Mouse (Mus musculus): Measurements from ENCODE around the gene 5730596B20Rik. TPM values are rescaled to one million over a fixed set of nuclear protein-coding genes. Genes with fewer than 3 reads are reported as not detected.
A peak's percentile ranks its signal among the peaks of the same experiment; 100 is the strongest.

The 5730596B20Rik gene
- polyA plus RNA-seq, 1 experiment, result not detected

DNA sequence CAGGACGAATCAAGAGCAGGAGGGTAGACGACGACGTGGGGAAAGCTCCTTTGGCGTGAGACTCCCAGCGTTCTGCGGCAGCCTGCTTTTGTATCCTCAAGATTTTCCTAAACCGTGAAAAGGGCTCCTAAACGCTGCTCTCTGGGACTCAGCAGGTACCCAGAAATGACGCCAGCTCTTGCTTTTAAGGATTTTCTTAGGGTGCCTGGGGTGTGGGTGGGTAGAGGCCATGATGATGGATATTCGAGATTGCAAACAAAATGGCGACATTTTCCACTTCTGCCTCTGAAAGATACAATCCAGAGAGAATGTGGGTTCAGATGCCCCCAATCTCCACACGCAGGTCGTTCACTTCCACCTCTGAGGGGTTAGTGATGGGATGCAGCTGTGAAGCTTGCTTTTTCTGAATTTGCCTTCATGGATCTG lies 9.5 kb upstream of the 5730596B20Rik start:
- peaks cover 10% of the 10 kb centered on the region for H3K4me1 ChIP-seq (ENCODE audit: control insufficient read depth, insufficient read depth, low read length)
- peak overlapping the region; percentile 79 for H3K27ac ChIP-seq (ENCODE audit: insufficient read depth, low read length)
- TF ChIP-seq POLR2A (IDR thresholded peaks at IDR 0.05; ENCODE audit: low read depth, low read length) (no peak), CTCF (IDR thresholded peaks at IDR 0.05; ENCODE audit: borderline replicate concordance, insufficient read depth, low read length) (no peak)
- H3K4me3 ChIP-seq (ENCODE audit: insufficient read depth, low read length), result peak overlapping the region; percentile 19; the same call in 1 of the 2 replicates

DNA sequence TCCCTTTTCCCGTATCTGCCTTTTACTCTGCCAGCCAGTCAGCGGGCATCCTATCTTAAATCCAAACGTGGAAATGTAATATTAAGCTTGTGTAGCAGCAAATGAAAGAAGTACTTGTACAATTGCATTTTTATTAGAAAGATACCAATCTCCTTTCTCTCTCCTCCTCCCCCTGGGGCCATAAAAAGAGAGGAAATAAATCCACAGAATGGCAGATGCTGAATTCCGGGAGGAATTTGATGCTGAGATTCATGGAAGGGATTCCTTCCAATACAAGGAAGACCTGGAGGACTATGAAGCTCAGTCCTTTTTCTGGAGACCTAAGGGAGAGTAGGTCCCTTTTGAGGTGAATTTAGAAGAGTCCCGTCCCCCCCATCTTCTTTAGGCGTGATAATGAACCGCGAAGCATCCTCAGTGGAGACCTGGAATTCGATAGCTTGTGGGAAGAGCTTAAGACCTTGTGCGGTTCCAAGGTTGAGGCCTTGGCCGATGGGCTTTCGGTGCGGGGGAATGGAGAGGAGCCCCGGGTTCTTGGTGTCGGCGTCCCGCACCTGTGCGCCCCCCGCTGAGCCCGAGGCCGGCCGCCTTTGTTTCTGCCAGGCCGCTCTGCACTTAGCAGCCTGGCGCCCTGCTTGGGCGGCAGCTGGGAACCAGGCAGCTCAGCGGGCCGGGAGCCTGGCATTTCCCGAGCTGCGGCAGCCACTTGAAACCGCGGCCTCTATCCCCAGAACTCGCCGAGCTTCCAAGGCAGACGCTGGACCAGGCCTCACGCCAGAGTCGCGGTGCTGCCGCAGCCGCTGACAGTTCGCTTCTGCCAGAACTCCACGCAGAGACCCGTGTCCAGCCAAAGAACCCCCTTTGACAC lies 8.9 kb upstream of the 5730596B20Rik start:
- Histone ChIP-seq H3K4me1 (ENCODE audit: control insufficient read depth, insufficient read depth, low read length) (peaks cover 8% of the 10 kb centered on the region), H3K27ac (ENCODE audit: insufficient read depth, low read length) (peak overlapping the region; percentile 79), H3K4me3 (ENCODE audit: insufficient read depth, low read length) (peak overlapping the region; percentile 19; the same call in 1 of the 2 replicates)
- no peak for TF ChIP-seq CTCF (IDR thresholded peaks at IDR 0.05; ENCODE audit: borderline replicate concordance, insufficient read depth, low read length)
- TF ChIP-seq POLR2A (IDR thresholded peaks at IDR 0.05; ENCODE audit: low read depth, low read length), result no peak

DNA sequence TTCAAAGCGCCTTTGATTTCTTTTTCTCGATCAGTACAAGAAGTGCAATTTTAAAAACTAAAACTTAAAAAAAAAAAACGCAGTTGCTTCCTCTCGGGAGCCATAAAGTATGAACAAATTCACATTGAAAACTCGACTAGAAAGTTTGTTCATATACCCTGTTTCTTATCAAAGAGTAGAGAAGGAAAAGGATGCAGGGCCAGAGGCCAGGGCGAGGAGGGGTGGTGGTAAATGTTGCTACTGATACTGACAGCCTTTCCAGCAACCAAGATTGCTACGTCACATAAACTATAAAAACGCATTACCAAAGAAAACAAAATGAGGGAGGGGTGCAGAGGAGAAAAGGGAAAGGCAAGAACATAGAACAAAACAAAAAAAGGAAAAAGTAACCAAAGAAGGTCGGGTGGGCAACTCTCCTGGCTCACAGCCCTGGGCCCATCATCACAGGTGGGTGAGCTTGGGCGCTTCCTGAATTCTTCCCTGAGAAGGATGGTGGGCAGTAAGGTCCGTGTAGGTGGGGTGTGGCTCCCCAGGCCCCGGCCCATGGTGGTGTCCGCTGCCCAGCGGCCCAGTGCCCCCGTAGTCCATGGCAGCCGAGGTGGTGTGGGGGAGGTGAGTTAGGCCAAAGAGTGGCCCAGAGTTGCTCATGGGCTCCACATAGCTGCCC lies 7.7 kb upstream of the 5730596B20Rik start:
- H3K4me3 ChIP-seq (ENCODE audit: insufficient read depth, low read length), result no peak overlapping the region
- peaks cover 8% of the 10 kb centered on the region for H3K4me1 ChIP-seq (ENCODE audit: control insufficient read depth, insufficient read depth, low read length)
- H3K27ac ChIP-seq (ENCODE audit: insufficient read depth, low read length), result peak overlapping the region; percentile 66; the same call in 1 of the 2 replicates
- TF ChIP-seq POLR2A (IDR thresholded peaks at IDR 0.05; ENCODE audit: low read depth, low read length) (no peak), CTCF (IDR thresholded peaks at IDR 0.05; ENCODE audit: borderline replicate concordance, insufficient read depth, low read length) (no peak)

DNA sequence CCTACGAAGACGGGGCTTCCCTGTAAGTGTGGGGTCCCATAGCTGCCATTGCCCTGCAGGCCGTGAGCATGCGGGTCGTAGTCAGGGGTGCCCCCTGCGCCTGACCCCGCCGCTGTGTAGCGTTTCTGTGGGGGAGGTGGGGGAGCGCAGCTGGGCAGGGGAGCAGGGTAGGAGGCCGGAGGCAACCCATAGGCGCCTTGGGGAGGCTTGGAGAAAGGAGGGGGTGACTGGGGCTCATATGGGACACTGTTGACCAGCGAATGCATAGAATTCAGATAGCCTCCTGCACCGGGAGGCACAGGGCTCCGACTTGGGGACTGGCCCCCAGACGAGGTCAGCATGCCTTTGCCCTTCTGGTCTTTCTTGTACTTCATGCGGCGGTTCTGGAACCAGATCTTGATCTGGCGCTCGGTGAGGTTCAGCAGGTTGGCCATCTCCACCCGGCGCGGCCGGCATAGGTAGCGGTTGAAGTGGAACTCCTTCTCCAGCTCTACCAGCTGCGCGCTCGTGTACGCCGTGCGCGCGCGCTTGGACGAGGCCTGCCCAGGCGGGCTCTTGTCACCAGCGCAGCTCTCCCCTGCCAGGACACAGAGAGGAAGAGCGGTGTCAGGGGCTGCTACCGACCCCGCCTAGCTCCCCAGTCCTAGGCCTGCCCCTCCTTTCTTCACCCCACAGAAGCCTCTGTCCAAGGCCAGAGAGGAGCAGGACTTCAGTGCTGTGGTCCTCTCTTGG lies 7.0 kb upstream of the 5730596B20Rik start:
- peak overlapping the region; percentile 66 for H3K27ac ChIP-seq (ENCODE audit: insufficient read depth, low read length)
- H3K4me3 ChIP-seq (ENCODE audit: insufficient read depth, low read length), result no peak overlapping the region
- H3K4me1 ChIP-seq (ENCODE audit: control insufficient read depth, insufficient read depth, low read length), result peaks cover 8% of the 10 kb centered on the region
- TF ChIP-seq POLR2A (IDR thresholded peaks at IDR 0.05; ENCODE audit: low read depth, low read length) (no peak), CTCF (IDR thresholded peaks at IDR 0.05; ENCODE audit: borderline replicate concordance, insufficient read depth, low read length) (no peak)

DNA sequence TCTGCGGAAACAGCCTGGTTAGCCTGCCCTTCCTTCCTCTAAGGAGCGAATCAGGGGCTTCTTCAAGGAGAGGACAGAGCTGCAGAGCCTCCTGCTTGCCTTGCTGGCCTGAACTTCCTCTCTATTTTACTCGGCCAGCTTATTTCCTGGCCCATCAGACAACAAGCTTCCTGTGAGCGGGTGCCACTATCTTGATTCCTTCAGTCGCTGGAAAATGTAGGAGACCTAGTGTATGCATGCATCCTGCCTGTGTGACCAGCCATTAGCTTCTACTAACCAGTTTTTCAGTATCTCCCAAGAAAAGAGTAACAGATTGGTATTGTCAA lies 6.4 kb upstream of the 5730596B20Rik start:
- H3K27ac ChIP-seq (ENCODE audit: insufficient read depth, low read length), result peak overlapping the region; percentile 66
- no peak for TF ChIP-seq CTCF (IDR thresholded peaks at IDR 0.05; ENCODE audit: borderline replicate concordance, insufficient read depth, low read length)
- no peak for TF ChIP-seq POLR2A (IDR thresholded peaks at IDR 0.05; ENCODE audit: low read depth, low read length)
- H3K4me1 ChIP-seq (ENCODE audit: control insufficient read depth, insufficient read depth, low read length), result peaks cover 8% of the 10 kb centered on the region
- no peak overlapping the region for H3K4me3 ChIP-seq (ENCODE audit: insufficient read depth, low read length)

DNA sequence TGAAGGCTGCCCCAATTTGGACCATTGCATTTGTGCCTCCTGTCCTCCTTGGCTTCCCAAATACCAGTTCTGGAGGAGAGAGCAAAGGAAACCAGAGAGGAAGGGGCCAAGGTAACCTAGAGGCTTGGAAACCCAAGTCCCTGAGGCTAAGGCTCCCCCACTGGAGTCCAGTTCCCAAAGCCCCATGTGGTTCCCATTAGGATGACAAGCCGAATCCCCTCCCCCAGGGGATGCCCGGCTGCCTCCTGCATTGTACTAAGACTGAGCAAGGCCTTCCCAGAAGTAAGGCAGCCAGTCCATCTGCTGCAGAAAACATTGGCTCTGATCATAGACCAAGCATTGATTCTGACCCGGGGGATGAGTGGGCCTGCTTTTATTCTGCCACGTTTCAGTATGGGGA lies 6.0 kb upstream of the 5730596B20Rik start:
- no peak overlapping the region for H3K4me3 ChIP-seq (ENCODE audit: insufficient read depth, low read length)
- peaks cover 8% of the 10 kb centered on the region for H3K4me1 ChIP-seq (ENCODE audit: control insufficient read depth, insufficient read depth, low read length)
- peak overlapping the region; percentile 66 for H3K27ac ChIP-seq (ENCODE audit: insufficient read depth, low read length)
- TF ChIP-seq CTCF (IDR thresholded peaks at IDR 0.05; ENCODE audit: borderline replicate concordance, insufficient read depth, low read length) (no peak), POLR2A (IDR thresholded peaks at IDR 0.05; ENCODE audit: low read depth, low read length) (no peak)

DNA sequence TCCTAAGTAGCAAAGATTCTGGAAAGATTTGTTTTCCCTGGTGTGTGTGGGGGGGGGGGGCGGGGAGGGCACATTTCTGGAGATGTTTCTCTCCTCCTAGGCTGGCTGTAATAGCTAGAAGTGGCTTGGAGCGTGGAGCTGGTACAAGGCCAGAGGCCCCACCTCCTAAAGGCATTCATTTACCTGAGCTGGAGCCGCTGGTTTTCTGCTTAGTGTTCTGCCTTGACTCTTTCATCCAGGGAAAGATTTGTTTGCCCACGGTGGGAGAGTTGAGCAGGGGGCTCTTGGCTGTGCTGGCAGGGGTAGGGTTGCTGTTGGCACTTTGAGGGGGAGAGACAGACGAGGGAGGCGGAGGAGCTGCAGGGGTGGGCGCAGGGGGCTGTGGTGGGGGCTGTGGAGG lies 5.4 kb upstream of the 5730596B20Rik start:
- no peak for TF ChIP-seq POLR2A (IDR thresholded peaks at IDR 0.05; ENCODE audit: low read depth, low read length)
- no peak for TF ChIP-seq CTCF (IDR thresholded peaks at IDR 0.05; ENCODE audit: borderline replicate concordance, insufficient read depth, low read length)
- no peak overlapping the region for H3K4me3 ChIP-seq (ENCODE audit: insufficient read depth, low read length)
- H3K27ac ChIP-seq (ENCODE audit: insufficient read depth, low read length), result peak overlapping the region; percentile 66
- H3K4me1 ChIP-seq (ENCODE audit: control insufficient read depth, insufficient read depth, low read length), result peaks cover 8% of the 10 kb centered on the region

DNA sequence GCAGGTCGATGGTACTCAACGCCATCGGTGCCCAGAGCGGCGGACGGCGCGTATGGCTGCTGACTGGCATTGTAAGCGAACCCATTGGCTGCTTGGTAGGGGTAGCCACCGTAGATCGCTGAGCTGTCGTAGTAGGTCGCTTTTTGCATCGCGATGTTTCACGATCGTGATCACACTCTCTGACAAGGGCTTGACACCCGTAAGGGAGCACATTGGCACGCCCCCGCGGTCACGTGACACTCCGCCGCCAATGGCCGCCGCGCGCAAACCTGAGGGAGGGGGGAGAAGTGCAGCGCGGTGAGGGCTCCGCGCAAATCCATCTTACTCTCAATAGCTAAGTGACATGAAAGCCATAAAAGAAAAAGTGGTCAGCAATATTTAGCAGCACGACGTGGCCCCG lies 4.8 kb upstream of the 5730596B20Rik start:
- Histone ChIP-seq H3K4me3 (ENCODE audit: insufficient read depth, low read length) (peak overlapping the region; percentile 20), H3K4me1 (ENCODE audit: control insufficient read depth, insufficient read depth, low read length) (peaks cover 8% of the 10 kb centered on the region), H3K27ac (ENCODE audit: insufficient read depth, low read length) (peak overlapping the region; percentile 90; the same call in 1 of the 2 replicates)
- TF ChIP-seq CTCF (IDR thresholded peaks at IDR 0.05; ENCODE audit: borderline replicate concordance, insufficient read depth, low read length) (no peak), POLR2A (IDR thresholded peaks at IDR 0.05; ENCODE audit: low read depth, low read length) (peak; percentile 55)

DNA sequence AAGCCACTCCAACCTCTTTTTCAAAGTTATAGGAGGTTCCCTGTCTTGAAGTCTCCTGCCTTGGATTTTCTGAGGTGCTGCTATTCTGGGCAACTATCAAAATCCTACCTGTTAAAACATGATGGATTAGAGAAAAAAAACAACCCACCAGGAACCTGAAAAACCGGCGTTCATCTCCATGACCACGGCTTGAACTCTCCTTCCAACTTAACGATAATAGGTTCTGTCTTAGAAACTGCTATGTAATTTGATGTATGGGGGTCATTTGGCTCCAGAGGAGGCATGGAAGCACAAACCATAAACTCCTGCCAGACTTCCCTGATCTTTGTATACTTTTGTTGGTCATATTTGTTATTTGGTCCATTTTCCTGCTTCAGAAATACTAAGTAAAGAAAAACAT lies 3.6 kb upstream of the 5730596B20Rik start:
- Histone ChIP-seq H3K4me1 (ENCODE audit: control insufficient read depth, insufficient read depth, low read length) (peaks cover 8% of the 10 kb centered on the region), H3K4me3 (ENCODE audit: insufficient read depth, low read length) (no peak overlapping the region), H3K27ac (ENCODE audit: insufficient read depth, low read length) (peak overlapping the region; percentile 90; the same call in 1 of the 2 replicates)
- TF ChIP-seq CTCF (IDR thresholded peaks at IDR 0.05; ENCODE audit: borderline replicate concordance, insufficient read depth, low read length), result no peak
- TF ChIP-seq POLR2A (IDR thresholded peaks at IDR 0.05; ENCODE audit: low read depth, low read length), result no peak
